Mouse (Mus musculus) right cerebral cortex, postnatal 36 days (tissue): Measurements from ENCODE around the gene Insl6.

Source experiments
- DNase-seq, 2 experiments: peaks; one replicate each; pipeline ENCODE4 v3.0.0; 2022; ENCODE audit warnings: low spot score in 2 of 2, mixed read lengths in 1 of 2

Insl6 gene

GRCm38 (mm10) chr19:29287863-29288262 is 37.3 kb downstream of the Insl6 start:
- DNase-seq: no peak

- DNase-seq: no peak
These were observed 39.7 kb downstream of the Insl6 start for GRCm38 (mm10) chr19:29285451-29285869.

GRCm38 (mm10) chr19:29278944-29279587 is 46.1 kb downstream of the Insl6 start:
- DNase-seq: no peak

- no peak for DNase-seq
These were observed 48.7 kb downstream of the Insl6 start for GRCm38 (mm10) chr19:29276414-29276813.

- DNase-seq: no peak
These were observed 52.9 kb downstream of the Insl6 start for GRCm38 (mm10) chr19:29272011-29272809.
